Mouse (Mus musculus) E14TG2a.4 (cell line): Measurements from ENCODE around the gene Aig1.

Experiments used
- CTCF ChIP-seq: conservative IDR thresholded peaks from 2 replicates; pipeline ENCODE4 v1.5.1; 2014; ENCODE audit warnings: low read length
- POU5F1 ChIP-seq: IDR thresholded peaks from 2 replicates; pipeline ENCODE4 v1.6.1; 2014; ENCODE audit warnings: low read length, borderline replicate concordance

DNA sequence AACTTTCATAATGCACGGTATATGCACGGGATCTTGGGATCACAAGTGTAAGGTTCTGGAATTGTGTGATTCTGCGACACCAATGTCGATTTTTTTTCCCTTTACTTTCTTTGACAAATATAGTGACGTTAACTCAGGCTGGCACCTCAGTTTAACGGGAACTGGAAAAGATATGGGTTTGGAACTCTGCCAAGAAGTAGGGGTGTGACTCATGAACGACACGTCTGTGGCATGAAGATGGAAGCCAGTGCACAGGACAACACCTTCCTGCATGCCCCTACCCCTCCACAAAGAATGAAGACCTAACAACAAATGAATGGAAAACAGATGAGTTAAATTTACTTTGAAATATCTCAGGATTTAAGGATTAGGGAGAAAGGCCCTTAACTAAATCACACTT lies 76.0 kb downstream of the Aig1 start:
- TF ChIP-seq CTCF (no peak), POU5F1 (no peak)
